15 mouse cellular contexts compared by ENCODE assay signal in genomic region chr17:12138355-12138754, GRCm38 (mm10).
"Had no signal": no experiment of that assay in that cellular context is flagged by ENCODE, and none has a peak within 500 bp of the region (broad histone marks: within the 10 kb centered on the region; RNA-seq: fewer than 3 reads in every experiment).

No protein-coding gene starts in this region.

- H3K27ac ChIP-seq: neural tube, embryonic 15.5 days; stomach, embryonic 15.5 days; stomach, postnatal 0 days had no signal

- H3K4me3 ChIP-seq: neural tube, embryonic 15.5 days; stomach, embryonic 15.5 days had no signal

- H3K36me3 ChIP-seq: neural tube, embryonic 15.5 days had no signal

- H3K9me3 ChIP-seq: neural tube, embryonic 15.5 days; stomach, embryonic 15.5 days had no signal

- H3K9ac ChIP-seq: neural tube, embryonic 15.5 days; stomach, embryonic 15.5 days had no signal

- DNase-seq: retina, postnatal 1 day; right cerebral cortex, adult 18-20 months; right cerebral cortex, postnatal 14 days; right cerebral cortex, postnatal 25 days; right cerebral cortex, postnatal 4 days; spleen, adult 18-20 months; thymus, adult 18-20 months; thymus, adult 2 months; thymus, postnatal 14 days; thymus, postnatal 25 days; thymus, postnatal 36 days; thymus, postnatal 4 days had no signal

- H3K27me3 ChIP-seq: neural tube, embryonic 15.5 days; stomach, embryonic 15.5 days had no signal

- H3K4me2 ChIP-seq: neural tube, embryonic 15.5 days; stomach, embryonic 15.5 days had no signal

- H3K4me1 ChIP-seq: neural tube, embryonic 15.5 days; stomach, embryonic 15.5 days had no signal
